Mouse (Mus musculus): ENCODE results near the gene Irf8.
"Not testable (repeated sequence)": the region's sequence is repeated elsewhere in the genome, so short reads cannot be mapped to it uniquely, and the experiment has no call there.

Gene Irf8

GRCm38 (mm10) chr8:120723025-120723424 lies 13.1 kb upstream of the Irf8 start:
- no peak for DNase-seq

GRCm38 (mm10) chr8:120724096-120724495 lies 12.1 kb upstream of the Irf8 start:
- not testable (repeated sequence) for DNase-seq

- no peak for DNase-seq
Measured at GRCm38 (mm10) chr8:120724816-120725575, 11.2 kb upstream of the Irf8 start.

- no peak for DNase-seq
Measured at GRCm38 (mm10) chr8:120725576-120725950, 10.6 kb upstream of the Irf8 start.

GRCm38 (mm10) chr8:120726051-120726450 lies 10.1 kb upstream of the Irf8 start:
- DNase-seq: no peak

- DNase-seq: no peak
Measured at GRCm38 (mm10) chr8:120728488-120729160, 7.5 kb upstream of the Irf8 start.

GRCm38 (mm10) chr8:120731582-120731981 lies 4.6 kb upstream of the Irf8 start:
- no peak for DNase-seq

- DNase-seq: peak; percentile 34
Measured at GRCm38 (mm10) chr8:120732068-120732467, 4.1 kb upstream of the Irf8 start.

GRCm38 (mm10) chr8:120736486-120736885 lies 328 bp downstream of the Irf8 start:
- DNase-seq: peak; percentile 33

GRCm38 (mm10) chr8:120737166-120737565 lies 1.0 kb downstream of the Irf8 start:
- no peak for DNase-seq

GRCm38 (mm10) chr8:120738771-120739170 lies 2.6 kb downstream of the Irf8 start:
- DNase-seq: no peak

GRCm38 (mm10) chr8:120739526-120739925 lies 3.4 kb downstream of the Irf8 start:
- no peak for DNase-seq

GRCm38 (mm10) chr8:120740579-120740978 lies 4.4 kb downstream of the Irf8 start:
- DNase-seq: no peak

GRCm38 (mm10) chr8:120741001-120741400 lies 4.8 kb downstream of the Irf8 start:
- no peak for DNase-seq

- DNase-seq: no peak
Measured at GRCm38 (mm10) chr8:120741815-120742530, 5.8 kb downstream of the Irf8 start.

GRCm38 (mm10) chr8:120743149-120743897 lies 7.2 kb downstream of the Irf8 start:
- DNase-seq: no peak

GRCm38 (mm10) chr8:120743898-120744290 lies 7.7 kb downstream of the Irf8 start:
- DNase-seq: peak; percentile 26

- DNase-seq: no peak
Measured at GRCm38 (mm10) chr8:120744448-120744847, 8.3 kb downstream of the Irf8 start.

- no peak for DNase-seq
Measured at GRCm38 (mm10) chr8:120745226-120745625, 9.1 kb downstream of the Irf8 start.

GRCm38 (mm10) chr8:120746007-120746701 lies 10.0 kb downstream of the Irf8 start:
- DNase-seq: no peak

- DNase-seq: no peak
Measured at GRCm38 (mm10) chr8:120747286-120747685, 11.1 kb downstream of the Irf8 start.

- peak; percentile 27 for DNase-seq
Measured at GRCm38 (mm10) chr8:120750616-120751015, 14.5 kb downstream of the Irf8 start.

Measured in liver (tissue).